Mouse (Mus musculus) hindlimb bud, embryonic 11.5 days (tissue): Measurements from ENCODE around the gene Zfp973.
"Not testable (repeated sequence)": the region's sequence is repeated elsewhere in the genome, so short reads cannot be mapped to it uniquely, and the experiment has no call there.

Source experiments
- DNase-seq: peaks from one replicate; pipeline ENCODE4 v3.0.0-alpha.2; 2012; ENCODE audit warnings: low read depth, low spot score; ENCODE audit errors: extremely low spot score

The Zfp973 gene

DNA sequence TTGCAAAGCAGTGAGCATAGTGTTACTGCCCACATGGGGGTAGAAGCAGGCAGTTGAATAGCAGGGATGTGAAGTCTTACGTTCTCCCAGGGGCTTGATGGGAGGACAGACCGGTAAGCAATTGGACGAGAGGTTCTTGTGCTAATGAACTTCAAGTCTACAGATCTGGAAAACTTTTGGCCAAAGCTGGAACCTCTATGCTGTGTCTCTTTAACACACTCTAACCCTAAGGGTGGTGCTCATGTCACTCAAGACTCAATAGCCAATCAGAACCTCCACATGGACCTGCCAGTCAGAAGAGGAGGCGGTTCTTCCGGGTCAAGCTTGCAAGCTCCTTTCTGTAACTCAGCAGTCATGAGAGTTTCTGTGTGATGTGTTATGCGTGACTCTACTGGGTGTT is at the start of gene Zfp973:
TSS of gene Zfp973 (plus strand) at position 301 of the 400 bp plus-strand sequence.
- not testable (repeated sequence) for DNase-seq

DNA sequence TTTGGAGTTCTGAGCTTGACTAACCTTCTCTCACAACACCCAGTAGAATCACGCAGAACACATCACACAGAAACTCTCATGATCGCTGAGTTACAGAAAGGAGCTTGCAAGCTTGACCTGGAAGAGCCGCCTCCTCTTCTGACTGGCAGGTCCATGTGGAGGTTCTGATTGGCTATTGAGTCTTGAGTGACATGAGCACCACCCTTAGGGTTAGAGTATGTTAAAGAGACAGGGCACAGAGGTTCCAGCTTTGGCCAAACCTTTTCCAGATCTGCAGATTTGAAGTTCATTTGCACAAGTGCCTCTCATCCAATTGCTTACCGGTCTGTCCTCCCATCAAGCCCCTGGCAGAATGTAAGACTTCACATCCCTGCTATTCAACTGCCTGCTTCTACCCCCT is 34.1 kb upstream of the Zfp973 start, which contains the start of gene Gm14308:
TSS of gene Gm14308 (minus strand) at position 101 of the 400 bp plus-strand sequence.
- not testable (repeated sequence) for DNase-seq

DNA sequence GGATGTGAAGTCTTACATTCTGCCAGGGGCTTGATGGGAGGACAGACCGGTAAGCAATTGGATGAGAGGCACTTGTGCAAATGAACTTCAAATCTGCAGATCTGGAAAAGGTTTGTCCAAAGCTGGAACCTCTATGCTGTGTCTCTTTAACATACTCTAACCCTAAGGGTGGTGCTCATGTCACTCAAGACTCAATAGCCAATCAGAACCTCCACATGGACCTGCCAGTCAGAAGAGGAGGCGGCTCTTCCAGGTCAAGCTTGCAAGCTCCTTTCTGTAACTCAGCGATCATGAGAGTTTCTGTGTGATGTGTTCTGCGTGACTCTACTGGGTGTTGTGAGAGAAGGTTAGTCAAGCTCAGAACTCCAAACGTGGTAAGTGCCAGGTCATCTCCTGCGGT is 37.7 kb downstream of the Zfp973 start, which contains the start of gene Gm14305:
TSS of gene Gm14305 (plus strand) at position 278 of the 400 bp plus-strand sequence.
- not testable (repeated sequence) for DNase-seq
